Mouse (Mus musculus) forebrain, embryonic 14.5 days (tissue): ENCODE results near the gene Abi2. TPM values are rescaled to one million over a fixed set of nuclear protein-coding genes. Genes with fewer than 3 reads are reported as not detected.

Experiments used
- ATAC-seq: fragments of 200-750 bp; cut with Nextera tagmentation; 2 replicates; pipeline ENCODE4 v1.8.0; 2017; ENCODE audit warnings: mild to moderate bottlenecking, moderate library complexity
- DNase-seq: peaks from one replicate; pipeline ENCODE4 v3.0.0-alpha.2; 2015; ENCODE audit warnings: low spot score
- H3K27ac ChIP-seq: fragments of 300-500 bp; sonication (generic); 2 replicates; pipeline ENCODE4 v1.5.1; 2014; ENCODE audit warnings: low read depth, mild to moderate bottlenecking, control low read depth, low read length, moderate library complexity
- H3K27me3 ChIP-seq: fragments of 300-500 bp; sonication (generic); replicated peaks from 2 replicates; pipeline ENCODE4 v1.6.1; 2014; ENCODE audit warnings: low read length, control low read depth, mixed read lengths; ENCODE audit not compliant: control insufficient read depth, insufficient read depth
- H3K36me3 ChIP-seq: fragments of 300-500 bp; sonication (generic); 2 replicates; pipeline ENCODE4 v1.6.1; 2014; ENCODE audit warnings: low read length, control low read depth; ENCODE audit not compliant: control insufficient read depth, insufficient read depth
- H3K4me1 ChIP-seq: fragments of 300-500 bp; sonication (generic); 2 replicates; pipeline ENCODE4 v1.6.1; 2014; ENCODE audit warnings: antibody characterized with exemption, low read length, control low read depth; ENCODE audit not compliant: control insufficient read depth, insufficient read depth
- H3K4me2 ChIP-seq: fragments of 300-500 bp; sonication (generic); 2 replicates; pipeline ENCODE4 v1.6.1; 2014; ENCODE audit warnings: mild to moderate bottlenecking, control low read depth, low read length
- H3K4me3 ChIP-seq: fragments of 300-500 bp; sonication (generic); 2 replicates; pipeline ENCODE4 v1.5.1; 2014; ENCODE audit warnings: low read depth, low read length, control low read depth
- H3K9ac ChIP-seq: fragments of 300-500 bp; sonication (generic); 2 replicates; pipeline ENCODE4 v1.6.1; 2014; ENCODE audit warnings: mild to moderate bottlenecking, low read length, control low read depth, moderate library complexity
- H3K9me3 ChIP-seq: fragments of 300-500 bp; sonication (generic); replicated peaks from 2 replicates; pipeline ENCODE4 v1.6.1; 2016; ENCODE audit warnings: low read length, control low read depth, mixed read lengths; ENCODE audit not compliant: control insufficient read depth
- WGBS: fragments of 180-500 bp; shearing (Covaris S2); extraction: QIAGEN DNeasy Blood & Tissue Kit; methylation state at CpG from one replicate; pipeline ENCODE4 v1.1.7; 2014; 5-methylcytosine and 5-hydroxymethylcytosine counted together
- polyA plus RNA-seq: library from polyadenylated mRNA; unstranded; fragments of >200 nt; fragmentation: Nextera tagmentation; extraction: Ambion mirVana; gene quantifications from 2 replicates; pipeline ENCODE4 v1.2.1, GENCODE M21; 2014

The Abi2 gene
- polyA plus RNA-seq, 1 experiment from 2014 or later, result 51.1 TPM

- no peaks in the 10 kb centered on the region for H3K9me3 ChIP-seq
- H3K4me2 ChIP-seq, result no peak overlapping the region
- no peaks in the 10 kb centered on the region for H3K4me1 ChIP-seq
- no peak overlapping the region for H3K27ac ChIP-seq
- H3K27me3 ChIP-seq, result no peaks in the 10 kb centered on the region
- DNase-seq, result no peak
- H3K9ac ChIP-seq, result no peak overlapping the region
- H3K36me3 ChIP-seq, result peaks cover 29% of the 10 kb centered on the region
- H3K4me3 ChIP-seq, result no peak overlapping the region
- ATAC-seq, result no peak
- 84% methylated on average over 2 of the region's 2 CpGs for WGBS
These were observed 60.1 kb downstream of the Abi2 start for GRCm38 (mm10) chr1:60469491-60469890.

- H3K9ac ChIP-seq, result no peak overlapping the region
- no peak for DNase-seq
- no peaks in the 10 kb centered on the region for H3K27me3 ChIP-seq
- ATAC-seq, result no peak
- no peaks in the 10 kb centered on the region for H3K9me3 ChIP-seq
- H3K36me3 ChIP-seq, result peaks cover 25% of the 10 kb centered on the region
- no peak overlapping the region for H3K4me3 ChIP-seq
- H3K4me1 ChIP-seq, result no peaks in the 10 kb centered on the region
- 87% methylated on average over 7 of the region's 7 CpGs for WGBS
- no peak overlapping the region for H3K27ac ChIP-seq
- no peak overlapping the region for H3K4me2 ChIP-seq
These were observed 61.1 kb downstream of the Abi2 start for GRCm38 (mm10) chr1:60470541-60470940.

GRCm38 (mm10) chr1:60481561-60481960 lies 72.1 kb downstream of the Abi2 start:
- Histone ChIP-seq H3K4me2 (no peak overlapping the region), H3K9ac (no peak overlapping the region), H3K27me3 (no peaks in the 10 kb centered on the region), H3K9me3 (no peaks in the 10 kb centered on the region), H3K4me1 (0 out of 2 replicates have a peak, but pooled peaks cover 2% of the 10 kb centered on the region), H3K27ac (no peak overlapping the region), H3K36me3 (peaks cover 34% of the 10 kb centered on the region), H3K4me3 (no peak overlapping the region)
- DNase-seq (peak; percentile 58), ATAC-seq (peak; percentile 37; the same call in 1 of the 2 replicates)
- 32% methylated on average over 1 of the region's 1 CpGs for WGBS

GRCm38 (mm10) chr1:60482881-60483280 lies 73.5 kb downstream of the Abi2 start:
- WGBS, result 100% methylated on average over 1 of the region's 1 CpGs
- ATAC-seq, result no peak
- no peaks in the 10 kb centered on the region for H3K27me3 ChIP-seq

GRCm38 (mm10) chr1:60485649-60486048 lies 76.2 kb downstream of the Abi2 start:
- peaks cover 42% of the 10 kb centered on the region for H3K36me3 ChIP-seq

More at GRCm38 (mm10) chr1:60482881-60483280, 73.5 kb downstream of the Abi2 start:
- DNase-seq, result no peak
- Histone ChIP-seq H3K9me3 (no peaks in the 10 kb centered on the region), H3K27ac (no peak overlapping the region), H3K9ac (no peak overlapping the region), H3K4me1 (0 out of 2 replicates have a peak, but pooled peaks cover 2% of the 10 kb centered on the region), H3K36me3 (peaks cover 30% of the 10 kb centered on the region), H3K4me2 (no peak overlapping the region), H3K4me3 (no peak overlapping the region)

GRCm38 (mm10) chr1:60488635-60489034 lies 79.2 kb downstream of the Abi2 start:
- no peak overlapping the region for H3K4me2 ChIP-seq
- H3K9me3 ChIP-seq, result no peaks in the 10 kb centered on the region
- ATAC-seq, result no peak
- H3K36me3 ChIP-seq, result peaks cover 64% of the 10 kb centered on the region
- no peak overlapping the region for H3K4me3 ChIP-seq
- H3K27ac ChIP-seq, result no peak overlapping the region
- H3K4me1 ChIP-seq, result no peaks in the 10 kb centered on the region
- DNase-seq, result no peak
- no peak overlapping the region for H3K9ac ChIP-seq
- no peaks in the 10 kb centered on the region for H3K27me3 ChIP-seq
- WGBS, result 89% methylated on average over 8 of the region's 8 CpGs

More at GRCm38 (mm10) chr1:60485649-60486048, 76.2 kb downstream of the Abi2 start:
- no peak overlapping the region for H3K27ac ChIP-seq
- WGBS, result 85% methylated on average over 3 of the region's 3 CpGs
- no peaks in the 10 kb centered on the region for H3K4me1 ChIP-seq
- no peak overlapping the region for H3K4me3 ChIP-seq
- DNase-seq, result no peak
- no peak overlapping the region for H3K9ac ChIP-seq
- no peak for ATAC-seq
- H3K4me2 ChIP-seq, result no peak overlapping the region
- H3K27me3 ChIP-seq, result no peaks in the 10 kb centered on the region
- H3K9me3 ChIP-seq, result no peaks in the 10 kb centered on the region

- no peaks in the 10 kb centered on the region for H3K4me1 ChIP-seq
- no peaks in the 10 kb centered on the region for H3K27me3 ChIP-seq
- no peak overlapping the region for H3K4me3 ChIP-seq
- H3K9me3 ChIP-seq, result no peaks in the 10 kb centered on the region
- no peak overlapping the region for H3K9ac ChIP-seq
- 82% methylated on average over 2 of the region's 2 CpGs for WGBS
- H3K4me2 ChIP-seq, result no peak overlapping the region
- no peak overlapping the region for H3K27ac ChIP-seq
- peaks cover 72% of the 10 kb centered on the region for H3K36me3 ChIP-seq
- ATAC-seq (no peak), DNase-seq (no peak)
These were observed 80.2 kb downstream of the Abi2 start for GRCm38 (mm10) chr1:60489660-60490059.

GRCm38 (mm10) chr1:60490510-60490909 lies 81.1 kb downstream of the Abi2 start:
- H3K27me3 ChIP-seq, result no peaks in the 10 kb centered on the region
- no peak overlapping the region for H3K4me3 ChIP-seq
- no peak for ATAC-seq
- H3K27ac ChIP-seq, result no peak overlapping the region
- H3K9me3 ChIP-seq, result no peaks in the 10 kb centered on the region
- no peak overlapping the region for H3K4me2 ChIP-seq
- no peaks in the 10 kb centered on the region for H3K4me1 ChIP-seq
- 76% methylated on average over 4 of the region's 4 CpGs for WGBS
- H3K36me3 ChIP-seq, result peaks cover 79% of the 10 kb centered on the region
- H3K9ac ChIP-seq, result no peak overlapping the region
- DNase-seq, result no peak

GRCm38 (mm10) chr1:60492404-60492803 lies 83.0 kb downstream of the Abi2 start:
- H3K27ac ChIP-seq, result no peak overlapping the region
- ATAC-seq, result no peak
- 81% methylated on average over 5 of the region's 5 CpGs for WGBS
- no peaks in the 10 kb centered on the region for H3K4me1 ChIP-seq
- H3K4me2 ChIP-seq, result no peak overlapping the region
- no peak overlapping the region for H3K4me3 ChIP-seq
- H3K36me3 ChIP-seq, result peaks cover 83% of the 10 kb centered on the region
- DNase-seq, result no peak
- no peaks in the 10 kb centered on the region for H3K27me3 ChIP-seq
- no peak overlapping the region for H3K9ac ChIP-seq
- no peaks in the 10 kb centered on the region for H3K9me3 ChIP-seq
